Mouse (Mus musculus) right cerebral cortex, adult 2 months (tissue): ENCODE measurements at regions not wholly inside any gene's neighbourhood (a gene's known extent, or its start where the extent isn't known, plus 50 kb on each side); places are given as distances from the start of the nearest gene placed in this dataset.

ENCODE experiments used
- DNase-seq, 2 experiments: peaks; one replicate each; pipeline ENCODE4 v3.0.0; 2021 to 2022; ENCODE audit warnings: low spot score in 2 of 2

DNA sequence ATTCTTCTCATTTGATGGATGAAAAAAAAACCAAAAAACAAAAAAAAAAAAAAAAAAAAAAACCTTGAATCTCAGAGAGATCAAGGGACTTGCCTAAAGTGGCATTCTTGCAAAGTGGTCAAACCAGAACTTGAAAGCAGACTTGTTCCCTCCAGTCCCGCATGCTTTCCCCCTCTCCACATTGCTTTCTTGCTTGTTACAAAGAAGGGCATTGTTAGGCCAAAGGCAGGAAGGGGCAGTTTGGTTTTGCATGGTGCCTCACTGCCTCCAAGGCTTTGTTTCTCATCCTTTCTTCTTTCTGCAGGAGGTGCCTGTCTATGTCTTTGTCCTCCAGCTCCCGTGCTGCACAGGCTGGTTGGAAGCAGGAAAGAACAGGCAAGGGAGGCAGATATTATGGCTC, 356.2 kb upstream of the Tenm4 start:
- DNase-seq: no peak

- DNase-seq: no peak
Measured at GRCm38 (mm10) chr7:95823539-95823938, 347.5 kb upstream of the Tenm4 start.

- DNase-seq: no peak
Measured at GRCm38 (mm10) chr7:95829889-95830288, 341.2 kb upstream of the Tenm4 start.

GRCm38 (mm10) chr7:95834236-95834919, 336.7 kb upstream of the Tenm4 start:
- DNase-seq: no peak

GRCm38 (mm10) chr7:95840476-95840875, 330.6 kb upstream of the Tenm4 start:
- no peak for DNase-seq

GRCm38 (mm10) chr7:95849874-95850273, 321.2 kb upstream of the Tenm4 start:
- no peak for DNase-seq

DNA sequence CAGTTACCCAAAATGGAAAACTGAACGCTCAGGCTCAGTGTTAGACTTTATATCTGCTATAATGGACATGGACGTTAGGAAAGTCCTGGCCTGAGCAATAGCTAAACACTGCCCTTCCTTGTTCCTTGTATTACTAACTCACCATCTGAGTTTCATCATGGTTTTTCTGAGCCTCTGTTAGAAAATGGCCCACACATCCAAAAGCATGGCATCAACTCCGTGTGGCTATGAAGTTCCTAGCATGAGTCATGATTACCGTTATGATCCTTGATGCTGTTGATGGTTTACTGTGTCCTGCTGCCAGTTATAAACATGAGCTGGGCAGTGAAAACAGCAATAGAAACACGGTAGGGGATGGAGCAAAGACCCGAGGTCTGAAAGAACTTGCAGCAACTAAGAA, 318.4 kb upstream of the Tenm4 start:
- DNase-seq: no peak

GRCm38 (mm10) chr7:95853225-95853812, 317.7 kb upstream of the Tenm4 start:
- DNase-seq: peak; percentile 67 to 77

GRCm38 (mm10) chr7:95858247-95858646, 312.8 kb upstream of the Tenm4 start:
- DNase-seq: no peak

GRCm38 (mm10) chr7:95864233-95864632, 306.8 kb upstream of the Tenm4 start:
- no peak for DNase-seq

DNA sequence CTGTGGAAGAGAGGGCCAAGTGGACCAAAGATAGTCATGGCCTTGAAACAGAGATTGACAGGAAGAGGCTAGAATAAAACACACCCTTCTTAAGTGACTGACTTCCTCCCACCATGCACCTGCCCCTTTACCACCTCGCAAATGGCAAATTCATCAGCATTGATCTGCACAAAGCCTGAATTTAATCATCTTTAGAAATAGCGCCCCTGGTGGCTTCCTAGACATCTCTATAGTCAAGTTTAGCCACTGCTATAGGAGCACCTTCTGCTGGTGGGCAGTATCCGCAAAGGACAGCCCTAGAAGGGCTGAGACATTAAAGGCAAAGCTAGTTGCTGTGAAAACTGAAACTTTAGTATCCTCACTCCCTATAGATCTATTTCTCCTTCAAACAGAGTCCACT, 305.8 kb upstream of the Tenm4 start:
- DNase-seq: no peak

GRCm38 (mm10) chr7:95868753-95869152, 302.3 kb upstream of the Tenm4 start:
- no peak for DNase-seq

GRCm38 (mm10) chr7:95880576-95881267, 290.3 kb upstream of the Tenm4 start:
- no peak for DNase-seq

DNA sequence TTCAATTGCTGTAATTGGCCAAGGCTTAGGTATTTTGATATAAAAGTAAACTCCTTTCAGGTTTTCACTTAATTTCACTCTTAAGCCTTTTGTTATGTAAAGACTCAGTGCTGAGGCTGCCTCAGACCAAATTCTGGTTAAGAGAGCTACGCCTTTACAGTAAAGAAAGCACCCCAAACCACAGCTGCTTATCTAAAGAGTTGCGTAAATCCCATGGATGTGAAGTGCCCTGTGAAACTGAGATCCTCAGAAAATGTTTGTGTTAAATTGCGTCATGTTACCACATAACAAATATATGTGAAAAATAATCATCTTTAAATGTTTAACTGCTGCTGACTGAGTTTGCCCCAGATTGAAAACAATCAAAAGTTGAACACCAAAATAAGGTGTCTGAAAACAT, 269.5 kb upstream of the Tenm4 start:
- DNase-seq: no peak

DNA sequence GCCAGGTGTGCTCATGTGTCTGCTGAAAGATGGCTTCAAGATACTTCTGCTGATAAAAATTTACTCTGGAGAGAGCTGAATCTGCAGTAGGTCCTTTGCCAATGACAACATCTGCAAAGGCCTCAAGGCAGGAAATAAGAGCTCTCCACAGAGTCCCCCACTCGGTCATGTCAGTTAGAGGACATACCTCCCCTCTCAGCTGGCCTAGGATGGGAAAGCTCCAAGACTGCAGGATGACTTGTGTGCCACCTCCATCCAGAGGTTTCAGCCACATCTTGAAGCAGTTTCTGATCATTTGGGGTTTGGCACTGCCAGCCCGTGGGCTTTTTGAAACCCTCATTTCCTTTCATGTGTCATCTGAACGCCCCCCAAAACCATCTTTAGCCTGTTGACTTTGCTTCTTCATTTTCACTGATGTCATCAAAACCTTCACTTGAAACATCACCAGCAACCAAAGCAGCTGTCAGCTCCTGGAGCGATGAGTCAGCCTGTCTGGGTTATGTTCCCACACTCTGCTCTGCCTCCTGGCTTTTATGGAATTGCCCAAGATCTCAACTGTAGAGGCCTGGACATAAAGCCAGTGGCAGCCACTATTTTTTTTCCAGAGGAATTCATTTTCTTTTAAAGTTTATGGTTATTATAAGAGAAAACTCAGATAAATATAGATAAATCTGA, 256.5 kb upstream of the Tenm4 start:
- peak; percentile 44 to 46 for DNase-seq

GRCm38 (mm10) chr7:95919932-95920331, 251.1 kb upstream of the Tenm4 start:
- no peak for DNase-seq

DNA sequence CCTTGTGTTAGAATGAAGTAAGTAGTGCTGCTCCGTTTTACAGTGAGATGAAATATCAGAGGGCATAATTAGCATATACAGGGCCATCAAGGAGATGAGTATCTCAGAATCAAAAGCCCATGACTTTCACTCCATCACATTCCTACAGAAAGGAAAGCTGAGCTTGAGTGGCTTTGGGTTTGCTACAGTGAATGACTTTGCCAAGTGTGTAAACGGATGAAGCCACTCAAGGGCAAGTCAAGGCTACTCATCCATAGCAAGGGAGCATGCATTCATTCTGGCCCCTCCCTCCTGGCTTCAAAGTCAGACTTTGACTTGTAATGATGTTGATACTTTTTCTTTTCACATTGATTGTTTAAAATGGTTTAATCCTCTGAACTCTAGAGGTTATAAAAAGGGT, 246.2 kb upstream of the Tenm4 start:
- no peak for DNase-seq

DNA sequence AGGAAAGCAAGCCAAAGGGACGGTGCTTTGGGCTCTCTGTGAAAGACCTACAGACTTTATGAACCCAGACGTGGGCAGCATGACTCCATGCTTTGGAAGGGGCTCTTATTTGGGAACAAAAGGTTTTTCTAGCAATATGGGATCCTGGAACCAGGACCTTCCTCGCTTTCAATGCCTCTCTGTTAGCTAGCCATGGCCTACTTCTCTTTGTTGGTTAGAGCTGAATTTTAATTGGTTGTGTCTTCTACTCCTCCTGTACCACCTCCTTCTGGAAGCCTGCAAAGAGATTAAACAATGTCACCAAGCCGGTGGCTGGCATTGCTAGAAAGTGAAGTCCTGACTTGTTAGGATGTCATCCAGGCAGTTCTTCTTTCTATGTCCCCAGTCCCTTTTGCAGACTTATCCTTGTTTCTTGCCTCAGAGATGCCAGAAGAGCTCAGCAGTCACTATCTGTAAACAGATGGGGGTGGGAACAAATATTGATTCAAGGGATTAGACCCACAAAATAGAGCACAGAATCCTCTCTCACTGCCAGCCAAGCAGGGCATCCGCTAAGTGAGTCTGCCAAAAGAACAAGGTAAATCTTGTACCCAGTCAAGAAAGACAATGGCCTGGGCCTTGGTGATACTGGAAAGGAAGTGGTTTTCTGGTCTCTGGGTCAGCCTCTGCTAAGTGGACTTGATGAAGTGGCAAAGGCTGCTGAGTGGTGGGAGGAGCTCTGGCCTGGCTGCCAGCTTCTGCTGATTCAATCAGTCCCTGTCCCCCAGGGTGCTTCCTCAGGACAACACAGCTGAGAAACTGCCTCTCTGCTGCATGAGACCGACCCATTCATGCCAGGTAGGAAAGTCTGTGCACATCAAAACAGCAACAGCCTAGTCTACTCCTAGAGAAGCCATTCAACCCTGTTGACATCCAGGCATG, 244.7 kb upstream of the Tenm4 start:
- peak in 1 of 2 experiments; percentile 7 for DNase-seq

GRCm38 (mm10) chr7:95936599-95936998, 234.4 kb upstream of the Tenm4 start:
- peak in 1 of 2 experiments; percentile 46 for DNase-seq

DNA sequence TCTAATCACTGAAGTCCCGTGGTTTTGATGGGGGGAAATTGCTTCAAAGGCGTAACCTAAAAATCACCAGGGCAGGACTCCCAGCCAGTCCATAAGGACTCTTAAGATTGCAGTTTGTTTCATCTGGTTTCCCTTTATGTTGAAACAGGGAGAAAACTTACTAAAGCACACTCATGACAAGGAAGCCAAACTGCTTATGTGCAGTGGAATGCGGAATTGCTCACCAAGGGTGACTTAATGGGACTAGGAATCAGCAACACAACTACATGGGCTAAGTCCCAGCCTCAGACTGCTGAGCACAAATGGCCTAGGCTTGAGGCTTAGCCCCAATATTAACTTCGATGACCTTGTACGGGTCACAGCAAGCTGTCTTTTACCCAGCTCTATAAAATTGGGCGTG, 227.6 kb upstream of the Tenm4 start:
- DNase-seq: no peak

DNA sequence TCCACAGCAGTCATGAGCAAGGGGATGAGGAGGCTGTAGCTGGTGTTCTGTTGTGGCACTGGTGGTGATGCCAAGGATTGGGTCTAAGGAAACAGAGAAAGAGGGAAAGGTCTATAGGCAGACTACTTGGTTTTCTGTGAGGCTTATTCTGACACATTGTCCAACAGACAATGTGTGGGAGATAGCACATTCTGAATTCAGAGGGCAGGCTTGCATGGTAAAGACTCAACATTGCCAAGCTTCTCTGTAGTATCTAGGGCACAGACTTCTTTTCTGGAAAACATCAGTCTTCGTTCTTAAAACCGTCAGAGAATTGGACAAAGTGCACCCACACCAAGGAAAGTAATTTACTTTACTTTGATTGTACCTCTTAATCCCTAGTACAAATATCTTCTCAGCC, 218.7 kb upstream of the Tenm4 start:
- DNase-seq: no peak
